Mouse (Mus musculus): ENCODE results near the gene Acox2.

GRCm38 (mm10) chr14:8209896-8210295 is 49.3 kb downstream of the Acox2 start:
- TF ChIP-seq GATA1 (IDR thresholded peaks at IDR 0.05; ENCODE audit: low read length) (no peak), TAL1 (IDR thresholded peaks at IDR 0.05; ENCODE audit: low read length) (no peak)
